Mouse (Mus musculus) urinary bladder, adult 18-20 months (tissue): ENCODE measurements around the gene Cul4a.

Experiments used
- DNase-seq, 2 experiments: peaks; one replicate each; pipeline ENCODE4 v3.0.0; 2022; ENCODE audit warnings: low spot score in 2 of 2, mixed read lengths in 2 of 2

Cul4a gene

GRCm38 (mm10) chr8:13180408-13180807 lies 75.0 kb downstream of the Cul4a start:
- DNase-seq: no peak

- no peak for DNase-seq
These were observed 75.7 kb downstream of the Cul4a start for GRCm38 (mm10) chr8:13180911-13181690.

- DNase-seq: no peak
These were observed 76.2 kb downstream of the Cul4a start for GRCm38 (mm10) chr8:13181691-13181976.

GRCm38 (mm10) chr8:13186819-13187218 lies 81.4 kb downstream of the Cul4a start:
- DNase-seq: no peak

GRCm38 (mm10) chr8:13187229-13187628 lies 81.8 kb downstream of the Cul4a start:
- DNase-seq: no peak

GRCm38 (mm10) chr8:13187638-13188037 lies 82.2 kb downstream of the Cul4a start:
- no peak for DNase-seq

- no peak for DNase-seq
These were observed 82.7 kb downstream of the Cul4a start for GRCm38 (mm10) chr8:13188052-13188555.

- DNase-seq: no peak
These were observed 83.4 kb downstream of the Cul4a start for GRCm38 (mm10) chr8:13188857-13189256.

GRCm38 (mm10) chr8:13190235-13190634 lies 84.8 kb downstream of the Cul4a start:
- no peak for DNase-seq

GRCm38 (mm10) chr8:13194818-13195217 lies 89.4 kb downstream of the Cul4a start:
- DNase-seq: no peak

GRCm38 (mm10) chr8:13197493-13197892 lies 92.1 kb downstream of the Cul4a start:
- DNase-seq: no peak
